Mouse (Mus musculus): ENCODE data around the gene Calu. TPM values are rescaled to one million over a fixed set of nuclear protein-coding genes. Genes with fewer than 3 reads are reported as not detected.

Gene Calu
- polyA plus RNA-seq, 1 experiment from 2014 or later, result 225 TPM

DNA sequence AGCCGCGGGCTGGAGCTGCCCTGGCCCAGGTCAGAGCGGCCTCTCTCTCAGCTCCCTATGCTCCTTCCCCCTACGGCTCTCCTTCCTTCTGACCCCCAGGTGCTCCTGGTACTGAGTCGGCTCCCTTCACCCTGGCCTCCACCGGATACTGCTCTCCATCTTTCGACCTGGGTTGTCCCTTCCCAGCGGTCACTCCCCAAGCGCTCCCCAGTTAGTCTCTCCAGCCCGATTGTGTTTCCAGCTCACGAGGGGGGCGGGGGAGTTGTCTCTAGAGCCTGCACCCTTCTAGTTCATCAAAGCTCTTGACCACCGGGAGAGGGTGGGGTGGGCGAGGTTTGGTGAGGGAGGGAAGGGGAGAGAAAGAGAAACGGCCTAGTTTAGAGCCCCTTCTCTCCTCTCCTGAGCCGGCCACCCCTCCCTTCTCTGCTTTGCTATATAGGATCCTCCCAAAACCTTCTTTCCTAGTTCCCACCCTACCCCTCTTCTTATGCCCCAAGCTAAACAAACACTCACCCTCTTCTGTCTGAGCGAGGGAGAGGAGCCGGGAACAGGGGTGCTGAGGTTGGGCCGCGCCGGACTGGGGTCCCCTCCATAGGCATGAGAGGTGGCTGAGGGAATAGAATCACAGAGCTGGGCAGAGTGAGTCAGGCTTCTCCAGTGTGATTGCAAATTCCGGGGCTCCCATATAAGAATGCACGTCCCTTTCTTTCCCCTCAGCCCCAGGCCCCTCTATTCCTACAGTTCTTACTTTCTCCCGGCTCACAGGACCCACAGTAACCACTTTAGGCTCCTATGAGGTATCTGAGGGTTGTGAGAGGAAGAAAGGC lies 49.1 kb downstream of the Calu start:
- WGBS, result 2% methylated on average over 24 of the region's 24 CpGs
- Histone ChIP-seq H3K27me3 (ENCODE audit: poor library complexity, severe bottlenecking) (peaks cover 49% of the 10 kb centered on the region), H3K4me3 (peak overlapping the region; percentile 84), H3K27ac (peak overlapping the region; percentile 87), H3K9me3 (no peaks in the 10 kb centered on the region), H3K4me1 (peaks cover 30% of the 10 kb centered on the region), H3K36me3 (replicated peaks) (peaks cover 7% of the 10 kb centered on the region)
- DNase-seq (ENCODE audit: extremely low spot score, low spot score), result peak; percentile 17

DNA sequence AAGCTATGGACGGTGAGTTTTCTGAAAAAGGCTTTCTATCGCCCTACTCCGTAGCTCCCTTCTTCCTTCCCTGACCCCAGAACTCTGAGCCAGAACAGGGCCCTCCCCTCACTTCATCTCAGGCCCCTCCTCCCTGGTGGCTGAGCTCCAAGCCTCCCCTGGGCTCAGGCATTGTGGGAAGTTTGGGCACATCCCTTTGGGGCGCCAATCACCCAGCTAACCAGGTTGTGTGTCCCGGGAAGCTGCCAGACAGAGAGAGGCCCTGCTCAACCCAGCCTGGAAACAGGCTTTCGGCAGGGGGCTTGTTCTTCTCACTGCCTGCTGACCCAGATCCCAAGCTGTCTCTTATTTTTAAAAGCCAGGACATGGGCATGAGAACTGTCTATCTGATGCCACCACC lies 49.7 kb downstream of the Calu start:
- DNase-seq (ENCODE audit: extremely low spot score, low spot score), result peak; percentile 25
- no peaks in the 10 kb centered on the region for H3K9me3 ChIP-seq
- peak overlapping the region; percentile 87 for H3K27ac ChIP-seq
- H3K36me3 ChIP-seq (replicated peaks), result peaks cover 7% of the 10 kb centered on the region
- peak overlapping the region; percentile 84 for H3K4me3 ChIP-seq
- peaks cover 31% of the 10 kb centered on the region for H3K4me1 ChIP-seq
- peaks cover 49% of the 10 kb centered on the region for H3K27me3 ChIP-seq (ENCODE audit: poor library complexity, severe bottlenecking)
- WGBS, result 6% methylated on average over 6 of the region's 6 CpGs

DNA sequence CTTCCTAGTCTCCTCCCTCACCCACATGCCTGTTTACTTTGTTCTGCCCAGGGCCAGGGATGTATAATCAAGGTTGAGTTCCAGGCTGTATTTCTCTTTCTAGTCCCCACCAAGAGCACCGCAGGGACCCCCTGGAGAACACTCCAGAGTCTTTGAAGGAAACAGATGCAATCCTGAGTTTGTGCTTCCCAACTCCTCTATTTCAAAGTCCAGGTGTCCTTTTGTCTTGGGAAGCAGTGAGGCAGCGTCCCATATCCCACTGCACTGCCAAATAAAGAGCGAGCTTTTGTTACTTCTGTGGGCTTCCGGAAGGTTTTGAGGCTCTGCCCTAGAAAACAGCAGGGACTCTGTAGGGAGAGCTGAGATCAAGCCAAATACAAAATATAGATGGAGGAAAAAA lies 52.0 kb downstream of the Calu start:
- no peak overlapping the region for H3K27ac ChIP-seq
- H3K27me3 ChIP-seq (ENCODE audit: poor library complexity, severe bottlenecking), result peaks cover 41% of the 10 kb centered on the region
- H3K9me3 ChIP-seq, result no peaks in the 10 kb centered on the region
- no peak overlapping the region for H3K4me3 ChIP-seq
- H3K4me1 ChIP-seq, result peaks cover 36% of the 10 kb centered on the region
- 84% methylated on average over 4 of the region's 4 CpGs for WGBS
- H3K36me3 ChIP-seq (replicated peaks), result peaks cover 7% of the 10 kb centered on the region
- DNase-seq (ENCODE audit: extremely low spot score, low spot score), result no peak

DNA sequence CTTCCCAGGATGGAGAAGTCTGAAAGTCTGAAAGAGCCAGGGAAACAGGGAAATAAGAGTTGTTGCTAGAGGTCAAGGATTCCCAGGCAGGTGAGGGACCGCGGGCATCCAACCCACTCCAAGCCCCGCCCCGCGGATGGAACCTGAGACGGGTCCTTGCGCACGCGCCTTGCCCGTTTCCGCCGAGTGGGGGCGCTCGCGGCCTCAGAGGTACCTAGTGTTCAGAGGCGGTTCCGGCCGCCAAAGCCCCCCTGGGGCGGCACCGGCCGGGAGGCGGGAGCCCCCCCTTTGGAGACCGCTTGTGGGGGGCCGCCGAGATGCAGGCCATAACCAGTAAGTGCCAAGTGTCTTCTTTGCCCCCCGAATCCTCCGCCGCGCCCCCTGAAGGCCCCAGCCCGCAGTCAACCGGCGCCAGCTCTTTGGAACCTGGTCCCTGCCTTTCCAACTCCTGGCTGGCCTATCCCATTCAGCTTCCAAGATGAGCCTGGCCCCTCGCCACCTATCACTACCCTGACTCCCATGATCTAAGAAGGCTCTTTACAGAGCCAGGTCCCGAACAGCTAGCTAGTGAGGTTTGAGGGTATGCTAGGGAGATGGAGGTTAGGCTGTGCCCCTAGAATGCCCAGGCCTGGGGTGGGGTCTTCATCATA lies 54.9 kb downstream of the Calu start:
- 8% methylated on average over 34 of the region's 34 CpGs for WGBS
- peaks cover 24% of the 10 kb centered on the region for H3K36me3 ChIP-seq (replicated peaks)
- no peaks in the 10 kb centered on the region for H3K9me3 ChIP-seq
- peak; percentile 42 for DNase-seq (ENCODE audit: extremely low spot score, low spot score)
- H3K27ac ChIP-seq, result no peak overlapping the region
- peaks cover 20% of the 10 kb centered on the region for H3K27me3 ChIP-seq (ENCODE audit: poor library complexity, severe bottlenecking)
- H3K4me1 ChIP-seq, result peaks cover 11% of the 10 kb centered on the region
- peak overlapping the region; percentile 41 for H3K4me3 ChIP-seq

DNA sequence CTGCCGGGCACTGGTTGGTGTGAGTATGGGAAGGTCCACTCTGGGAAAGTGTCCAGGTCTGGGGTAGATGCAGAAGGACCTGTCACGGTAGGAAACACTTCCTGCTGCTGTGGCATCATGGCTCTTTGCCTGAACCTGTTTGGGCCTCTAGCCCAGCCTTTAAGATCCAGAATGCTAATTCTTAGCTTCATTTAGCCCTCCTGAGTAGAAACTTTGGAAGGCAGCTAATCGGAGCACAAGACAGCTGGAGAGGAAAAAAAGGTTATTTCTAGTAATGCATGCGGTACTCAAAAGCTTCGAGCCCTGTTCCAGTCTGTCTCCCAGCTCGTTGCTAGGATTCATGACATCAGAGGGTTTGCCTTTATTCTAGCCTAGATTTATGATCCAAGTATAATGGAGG lies 58.5 kb downstream of the Calu start:
- H3K36me3 ChIP-seq (replicated peaks), result peaks cover 47% of the 10 kb centered on the region
- H3K27me3 ChIP-seq (ENCODE audit: poor library complexity, severe bottlenecking), result peaks cover 9% of the 10 kb centered on the region
- H3K4me1 ChIP-seq, result peaks cover 6% of the 10 kb centered on the region
- H3K4me3 ChIP-seq, result no peak overlapping the region
- no peak for DNase-seq (ENCODE audit: extremely low spot score, low spot score)
- 89% methylated on average over 6 of the region's 6 CpGs for WGBS
- H3K9me3 ChIP-seq, result no peaks in the 10 kb centered on the region
- no peak overlapping the region for H3K27ac ChIP-seq

DNA sequence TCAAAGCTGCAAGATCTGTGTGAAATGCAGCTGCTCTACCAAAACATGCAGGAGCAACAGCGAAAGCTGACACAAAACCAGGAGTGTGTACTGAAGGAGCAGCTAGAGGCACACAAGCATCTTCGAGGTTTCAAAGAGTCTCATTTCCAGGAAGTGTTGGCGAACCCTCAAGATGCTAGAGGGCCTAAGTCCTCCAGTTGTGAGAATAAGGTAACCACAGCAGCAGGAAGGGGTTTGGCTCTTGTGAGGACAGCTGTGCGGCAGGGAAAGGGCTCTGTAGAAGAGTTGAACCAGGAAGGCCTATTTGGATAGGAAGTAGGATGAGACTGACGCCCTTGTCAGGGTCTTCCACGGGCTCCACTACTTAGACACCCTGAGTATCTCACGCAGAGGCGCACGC lies 67.6 kb downstream of the Calu start:
- H3K27ac ChIP-seq, result no peak overlapping the region

DNA sequence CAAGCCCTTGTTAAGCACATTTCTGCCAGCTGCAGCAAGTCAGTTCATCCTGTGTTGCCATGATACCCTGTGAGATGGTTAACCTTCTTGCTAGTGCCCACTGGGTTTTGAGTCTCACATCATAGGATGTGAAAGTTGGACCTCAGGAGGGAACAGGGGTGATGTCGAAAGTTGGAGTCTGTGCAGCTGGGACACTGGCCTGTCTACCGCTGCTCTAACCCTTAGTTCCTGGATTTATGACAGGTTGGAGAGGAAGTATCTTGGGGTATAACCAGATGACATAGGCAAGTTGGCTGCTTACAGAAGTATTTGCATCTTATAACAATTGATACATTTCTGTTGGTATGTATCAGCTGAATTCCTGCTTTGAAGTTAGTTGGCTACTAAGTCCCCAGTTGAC lies 72.7 kb downstream of the Calu start:
- no peak overlapping the region for H3K27ac ChIP-seq
- WGBS, result 91% methylated on average over 2 of the region's 2 CpGs
- no peaks in the 10 kb centered on the region for H3K9me3 ChIP-seq

More for the DNA sequence above, 67.6 kb downstream of the Calu start:
- WGBS, result 90% methylated on average over 9 of the region's 9 CpGs
- H3K36me3 ChIP-seq (replicated peaks), result peaks cover 59% of the 10 kb centered on the region
- H3K9me3 ChIP-seq, result no peaks in the 10 kb centered on the region
- DNase-seq (ENCODE audit: extremely low spot score, low spot score), result no peak
- H3K4me3 ChIP-seq, result no peak overlapping the region
- no peaks in the 10 kb centered on the region for H3K27me3 ChIP-seq (ENCODE audit: poor library complexity, severe bottlenecking)
- no peaks in the 10 kb centered on the region for H3K4me1 ChIP-seq

DNA sequence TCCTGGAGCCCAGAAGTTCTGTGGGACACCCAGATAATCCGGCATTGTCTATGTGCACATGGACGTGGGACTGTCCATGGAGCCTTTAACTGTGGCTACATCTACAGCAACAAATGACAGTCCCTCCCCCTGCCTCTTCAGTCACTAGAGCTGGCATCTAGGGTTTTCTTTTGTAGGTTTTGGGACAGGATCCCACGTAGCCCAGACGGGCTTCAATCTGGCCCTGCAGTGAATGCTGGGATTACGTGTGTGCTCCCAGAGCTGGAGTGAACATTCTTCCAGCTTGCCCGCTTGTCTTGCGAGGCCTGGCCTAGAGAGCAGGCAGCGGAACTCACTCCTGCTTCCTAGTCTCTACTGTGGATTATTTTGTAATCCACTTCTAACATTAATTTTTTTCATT lies 77.2 kb downstream of the Calu start:
- 86% methylated on average over 8 of the region's 8 CpGs for WGBS
- H3K36me3 ChIP-seq (replicated peaks), result no peaks in the 10 kb centered on the region
- peaks cover 8% of the 10 kb centered on the region; the same call in 1 of the 2 replicates for H3K4me1 ChIP-seq
- peaks cover under 1% of the 10 kb centered on the region; the same call in 1 of the 2 replicates for H3K27me3 ChIP-seq (ENCODE audit: poor library complexity, severe bottlenecking)
- no peaks in the 10 kb centered on the region for H3K9me3 ChIP-seq
- no peak for DNase-seq (ENCODE audit: extremely low spot score, low spot score)
- H3K27ac ChIP-seq, result no peak overlapping the region
- H3K4me3 ChIP-seq, result no peak overlapping the region

More for the DNA sequence above, 72.7 kb downstream of the Calu start:
- DNase-seq (ENCODE audit: extremely low spot score, low spot score), result no peak
- Histone ChIP-seq H3K27me3 (ENCODE audit: poor library complexity, severe bottlenecking) (no peaks in the 10 kb centered on the region), H3K36me3 (replicated peaks) (peaks cover 22% of the 10 kb centered on the region), H3K4me3 (no peak overlapping the region), H3K4me1 (no peaks in the 10 kb centered on the region)

DNA sequence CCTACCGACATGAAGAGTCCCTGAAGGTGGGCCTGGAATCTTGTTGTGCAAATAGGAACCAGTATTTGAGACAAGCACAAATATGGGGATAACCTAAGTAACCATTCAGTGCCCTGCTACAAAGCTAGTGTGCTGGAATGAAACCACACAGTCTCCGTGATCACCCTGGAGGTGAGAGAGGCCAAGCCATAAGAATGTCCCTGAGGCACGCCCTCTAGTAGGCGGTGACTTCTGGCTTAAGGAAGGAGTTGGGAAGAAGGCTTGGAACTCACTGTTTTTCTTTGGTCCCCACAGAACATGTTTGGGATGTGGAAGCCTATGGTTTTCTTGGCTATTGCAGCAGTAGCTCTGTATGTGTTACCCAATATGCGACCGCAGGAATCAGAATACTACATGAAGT lies 78.5 kb downstream of the Calu start:
- H3K36me3 ChIP-seq (replicated peaks), result no peaks in the 10 kb centered on the region
- H3K27me3 ChIP-seq (ENCODE audit: poor library complexity, severe bottlenecking), result peaks cover 12% of the 10 kb centered on the region
- no peak overlapping the region for H3K4me3 ChIP-seq
- DNase-seq (ENCODE audit: extremely low spot score, low spot score), result no peak
- WGBS, result 71% methylated on average over 6 of the region's 6 CpGs
- H3K4me1 ChIP-seq, result peaks cover 11% of the 10 kb centered on the region
- no peaks in the 10 kb centered on the region for H3K9me3 ChIP-seq
- no peak overlapping the region for H3K27ac ChIP-seq

Small RNA genes lying within 50 kb of the gene (microRNA-seq; reads per million reads assigned to microRNA genes)
- gene Gm26220, result not detected
- not detected for gene Gm44354

Other genes with a start within 250 kb of the Calu start
- gene Rbm28, start 183.1 kb upstream of the Calu start, polyA plus RNA-seq (2016; fragmentation: Nextera tagmentation; extraction: Ambion mirVana), result 53.8 and 58.1 TPM in 2 replicates
- 1.3 and 1.8 TPM in 2 replicates for gene Prrt4, start 168.5 kb upstream of the Calu start, polyA plus RNA-seq (2016; fragmentation: Nextera tagmentation; extraction: Ambion mirVana)
- gene Impdh1, start 131.7 kb upstream of the Calu start, polyA plus RNA-seq (2016; fragmentation: Nextera tagmentation; extraction: Ambion mirVana), result 39.6 and 39.7 TPM in 2 replicates
- gene Hilpda, start 75.6 kb upstream of the Calu start, polyA plus RNA-seq (2016; fragmentation: Nextera tagmentation; extraction: Ambion mirVana), result 36.2 and 37.2 TPM in 2 replicates
- 0.33 and 0.50 TPM in 2 replicates for gene Fam71f2, start 68.5 kb upstream of the Calu start, polyA plus RNA-seq (2016; fragmentation: Nextera tagmentation; extraction: Ambion mirVana)
- not detected in 2 replicates for gene Fam71f1, start 28.9 kb upstream of the Calu start, polyA plus RNA-seq (2016; fragmentation: Nextera tagmentation; extraction: Ambion mirVana)
- gene Opn1sw, start 40.4 kb downstream of the Calu start, polyA plus RNA-seq (2016; fragmentation: Nextera tagmentation; extraction: Ambion mirVana), result 0.24 and 0.28 TPM in 2 replicates
- 21.2 and 21.6 TPM in 2 replicates for gene Ccdc136, start 48.2 kb downstream of the Calu start, polyA plus RNA-seq (2016; fragmentation: Nextera tagmentation; extraction: Ambion mirVana)
- 2.1 and 2.6 TPM in 2 replicates for gene Flnc, start 85.2 kb downstream of the Calu start, polyA plus RNA-seq (2016; fragmentation: Nextera tagmentation; extraction: Ambion mirVana)
- gene Atp6v1f, start 119.6 kb downstream of the Calu start, polyA plus RNA-seq (2016; fragmentation: Nextera tagmentation; extraction: Ambion mirVana), result 187 and 200 TPM in 2 replicates
- gene Atp6v1fnb, start 123.4 kb downstream of the Calu start, polyA plus RNA-seq (2016; fragmentation: Nextera tagmentation; extraction: Ambion mirVana), result 0.22 TPM in 1 of 2 replicates, not detected in the other
- gene Kcp, start 159.9 kb downstream of the Calu start, polyA plus RNA-seq (2016; fragmentation: Nextera tagmentation; extraction: Ambion mirVana), result 10.8 and 10.9 TPM in 2 replicates
- 1.1 and 1.4 TPM in 2 replicates for gene Irf5, start 178.6 kb downstream of the Calu start, polyA plus RNA-seq (2016; fragmentation: Nextera tagmentation; extraction: Ambion mirVana)

All from forebrain, embryonic 10.5 days (tissue).